Mouse (Mus musculus): Measurements from ENCODE around the gene Carf. TPM values are rescaled to one million over a fixed set of nuclear protein-coding genes. Genes with fewer than 3 reads are reported as not detected.

The Carf gene
- total and polyA plus RNA-seq, 2 experiments from 2014 or later, result 7.9 to 14.1 TPM

- H3K4me3 ChIP-seq (ENCODE audit: low read length), result peak overlapping the region; percentile 91
- peak; percentile 3 for DNase-seq (ENCODE audit: low spot score)
These were observed 81.3 kb downstream of the Carf start for GRCm38 (mm10) chr1:60179376-60179775.

DNA sequence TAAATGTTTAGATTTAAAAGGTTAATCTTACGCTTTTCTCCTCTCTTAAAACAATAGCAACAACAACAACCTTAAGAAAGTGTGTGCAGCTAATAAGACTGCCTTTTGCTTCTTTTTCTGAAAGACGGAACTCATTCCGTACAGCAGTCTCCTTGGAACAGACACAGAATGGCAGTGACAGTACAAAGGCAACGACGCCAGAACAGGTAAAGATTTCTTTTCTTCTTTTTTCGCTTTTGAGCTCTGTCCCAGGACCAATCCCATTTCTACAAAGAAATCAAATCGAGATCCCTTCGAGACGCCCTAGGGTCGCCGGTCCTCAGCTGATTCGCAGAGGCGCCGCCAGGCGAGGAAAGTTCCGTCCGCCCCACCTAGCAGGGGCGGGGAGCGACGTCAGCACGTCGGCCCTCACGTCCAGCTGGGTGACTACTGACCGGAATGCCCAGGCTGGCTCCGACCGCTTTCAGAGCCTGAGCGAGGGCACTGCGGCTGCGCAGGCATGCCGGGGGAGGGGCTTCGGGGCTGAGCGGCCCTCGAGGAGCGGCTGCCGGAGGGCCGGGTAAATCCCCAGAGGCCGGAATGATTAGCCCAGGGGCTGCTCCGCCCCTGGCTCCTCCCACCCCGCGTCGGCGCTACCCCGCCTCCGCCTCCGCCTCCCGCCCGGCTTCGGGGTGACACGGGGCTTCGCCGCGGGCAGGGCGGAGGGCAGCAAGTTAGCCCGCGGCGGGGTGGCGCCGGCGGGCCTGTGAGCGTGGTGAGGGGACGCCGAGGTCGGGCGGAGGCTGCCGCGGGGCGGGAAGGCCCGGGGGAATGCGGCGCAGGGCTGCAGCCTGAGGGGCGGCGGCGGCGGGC, 82.1 kb downstream of the Carf start, which contains the start of gene Nbeal1:
Nbeal1 (plus strand) TSS at position 668 of the 852 bp plus-strand sequence.
- WGBS, result under 1% methylated on average over 64 of the region's 74 CpGs
- Histone ChIP-seq H3K27me3 (ENCODE audit: insufficient read depth, low read length) (no peaks in the 10 kb centered on the region), H3K4me1 (ENCODE audit: insufficient read depth, low read length) (no peaks in the 10 kb centered on the region), H3K9me3 (ENCODE audit: low read length) (no peaks in the 10 kb centered on the region), H3K27ac (peak within 1 kb of the TSS; percentile 95), H3K4me3 (ENCODE audit: low read length) (peak within 1 kb of the TSS; percentile 91), H3K4me2 (ENCODE audit: low read depth, low read length) (peak within 1 kb of the TSS; percentile 61), H3K9ac (replicated peaks; ENCODE audit: low read length) (peak within 1 kb of the TSS; percentile 93), H3K36me3 (ENCODE audit: insufficient read depth, low read length) (no peaks in the 10 kb centered on the region)
- ATAC-seq (peak; percentile 99), DNase-seq (ENCODE audit: low spot score) (peak; percentile 99)
- peak; percentile 60 for TF ChIP-seq CTCF (IDR thresholded peaks at IDR 0.05; ENCODE audit: low read depth)

More at GRCm38 (mm10) chr1:60179376-60179775, 81.3 kb downstream of the Carf start:
- ATAC-seq, result no peak
- H3K27me3 ChIP-seq (ENCODE audit: insufficient read depth, low read length), result no peaks in the 10 kb centered on the region
- no peaks in the 10 kb centered on the region for H3K36me3 ChIP-seq (ENCODE audit: insufficient read depth, low read length)
- TF ChIP-seq CTCF (IDR thresholded peaks at IDR 0.05; ENCODE audit: low read depth), result no peak
- peak overlapping the region; percentile 61 for H3K4me2 ChIP-seq (ENCODE audit: low read depth, low read length)
- H3K9ac ChIP-seq (replicated peaks; ENCODE audit: low read length), result no peak overlapping the region
- no peaks in the 10 kb centered on the region for H3K9me3 ChIP-seq (ENCODE audit: low read length)
- H3K4me1 ChIP-seq (ENCODE audit: insufficient read depth, low read length), result no peaks in the 10 kb centered on the region
- WGBS, result 22% methylated on average over 4 of the region's 4 CpGs
- H3K27ac ChIP-seq, result no peak overlapping the region

DNA sequence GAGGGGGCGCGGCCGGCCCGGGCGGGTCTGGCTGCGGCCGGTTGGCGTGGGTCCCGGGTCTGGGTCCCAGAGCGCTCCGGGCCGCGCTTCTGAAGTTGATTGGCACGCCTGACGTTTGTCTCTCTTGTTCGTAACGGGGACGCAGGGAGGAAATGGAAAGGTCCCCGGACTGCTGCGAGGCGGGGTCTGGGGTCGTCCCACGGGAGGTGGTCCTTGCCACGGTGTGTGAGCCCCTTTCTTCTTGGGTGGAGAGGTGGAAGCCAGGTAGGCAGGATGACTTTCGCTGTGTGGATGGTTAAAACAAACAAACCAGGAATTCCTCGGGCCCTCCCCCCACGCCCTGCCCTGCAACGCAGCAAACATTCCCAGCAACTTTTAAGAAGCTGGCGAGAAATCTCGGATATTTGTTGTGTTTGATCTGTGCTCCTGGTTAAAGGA, 82.8 kb downstream of the Carf start:
- TF ChIP-seq CTCF (IDR thresholded peaks at IDR 0.05; ENCODE audit: low read depth), result no peak
- no peaks in the 10 kb centered on the region for H3K4me1 ChIP-seq (ENCODE audit: insufficient read depth, low read length)
- H3K27ac ChIP-seq, result peak overlapping the region; percentile 95
- 0% methylated on average over 24 of the region's 30 CpGs for WGBS
- no peaks in the 10 kb centered on the region for H3K36me3 ChIP-seq (ENCODE audit: insufficient read depth, low read length)
- H3K4me2 ChIP-seq (ENCODE audit: low read depth, low read length), result peak overlapping the region; percentile 61
- H3K9ac ChIP-seq (replicated peaks; ENCODE audit: low read length), result peak overlapping the region; percentile 93
- H3K9me3 ChIP-seq (ENCODE audit: low read length), result no peaks in the 10 kb centered on the region
- no peaks in the 10 kb centered on the region for H3K27me3 ChIP-seq (ENCODE audit: insufficient read depth, low read length)
- H3K4me3 ChIP-seq (ENCODE audit: low read length), result peak overlapping the region; percentile 91
- DNase-seq (ENCODE audit: low spot score) (no peak), ATAC-seq (no peak)

- Histone ChIP-seq H3K4me2 (ENCODE audit: low read depth, low read length) (no peak overlapping the region), H3K4me3 (ENCODE audit: low read length) (no peak overlapping the region), H3K36me3 (ENCODE audit: insufficient read depth, low read length) (no peaks in the 10 kb centered on the region), H3K27me3 (ENCODE audit: insufficient read depth, low read length) (no peaks in the 10 kb centered on the region), H3K27ac (no peak overlapping the region), H3K9me3 (ENCODE audit: low read length) (no peaks in the 10 kb centered on the region), H3K9ac (replicated peaks; ENCODE audit: low read length) (no peak overlapping the region), H3K4me1 (ENCODE audit: insufficient read depth, low read length) (no peaks in the 10 kb centered on the region)
- ATAC-seq (no peak), DNase-seq (ENCODE audit: low spot score) (no peak)
- TF ChIP-seq CTCF (IDR thresholded peaks at IDR 0.05; ENCODE audit: low read depth), result no peak
These were observed 90.4 kb downstream of the Carf start for GRCm38 (mm10) chr1:60188454-60188853.

DNA sequence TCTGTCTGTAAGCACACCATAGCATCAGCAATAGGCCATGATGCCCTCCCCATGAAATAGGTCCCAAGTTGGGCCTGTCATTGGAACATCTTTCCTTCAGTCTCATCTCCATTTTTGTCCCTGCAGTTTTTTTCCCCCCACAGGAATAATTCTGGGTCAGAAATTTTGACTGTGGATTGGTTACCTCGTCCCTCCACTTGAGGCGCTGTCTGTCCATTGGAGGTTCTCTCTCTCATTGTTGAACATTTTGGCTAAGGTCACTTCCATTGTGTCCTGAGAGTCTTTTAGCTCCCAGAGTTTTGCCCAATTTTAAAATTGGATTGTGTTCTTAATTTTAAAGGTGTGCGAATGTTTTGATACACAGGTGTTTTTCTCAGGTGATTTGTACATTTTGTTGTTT, 98.8 kb downstream of the Carf start:
- no peak overlapping the region for H3K27ac ChIP-seq
- ATAC-seq, result no peak
- H3K36me3 ChIP-seq (ENCODE audit: insufficient read depth, low read length), result peaks cover 10% of the 10 kb centered on the region; the same call in 1 of the 2 replicates
- peak; percentile 52 for TF ChIP-seq CTCF (IDR thresholded peaks at IDR 0.05; ENCODE audit: low read depth)
- H3K4me3 ChIP-seq (ENCODE audit: low read length), result no peak overlapping the region
- WGBS, result 75% methylated on average over 3 of the region's 3 CpGs
- H3K9me3 ChIP-seq (ENCODE audit: low read length), result no peaks in the 10 kb centered on the region
- H3K9ac ChIP-seq (replicated peaks; ENCODE audit: low read length), result no peak overlapping the region
- no peak overlapping the region for H3K4me2 ChIP-seq (ENCODE audit: low read depth, low read length)
- no peaks in the 10 kb centered on the region for H3K4me1 ChIP-seq (ENCODE audit: insufficient read depth, low read length)
- DNase-seq (ENCODE audit: low spot score), result peak; percentile 6
- H3K27me3 ChIP-seq (ENCODE audit: insufficient read depth, low read length), result no peaks in the 10 kb centered on the region

GRCm38 (mm10) chr1:60199006-60199405, 101.0 kb downstream of the Carf start:
- Histone ChIP-seq H3K9ac (replicated peaks; ENCODE audit: low read length) (no peak overlapping the region), H3K36me3 (ENCODE audit: insufficient read depth, low read length) (peaks cover 25% of the 10 kb centered on the region; the same call in 1 of the 2 replicates), H3K27me3 (ENCODE audit: insufficient read depth, low read length) (no peaks in the 10 kb centered on the region), H3K9me3 (ENCODE audit: low read length) (no peaks in the 10 kb centered on the region), H3K4me1 (ENCODE audit: insufficient read depth, low read length) (no peaks in the 10 kb centered on the region), H3K4me2 (ENCODE audit: low read depth, low read length) (no peak overlapping the region), H3K4me3 (ENCODE audit: low read length) (no peak overlapping the region), H3K27ac (no peak overlapping the region)
- TF ChIP-seq CTCF (IDR thresholded peaks at IDR 0.05; ENCODE audit: low read depth), result no peak
- 58% methylated on average over 4 of the region's 4 CpGs for WGBS
- ATAC-seq (no peak), DNase-seq (ENCODE audit: low spot score) (peak; percentile 5)

Other genes starting within 250 kb of the Carf start
- gene Fam117b, start 185.2 kb upstream of the Carf start, total RNA-seq (2014; rRNA removed), result 44.5 and 53.0 TPM in 2 replicates
- 26.1 and 30.1 TPM in 2 replicates for gene Fam117b, start 185.2 kb upstream of the Carf start, polyA plus RNA-seq (2015; fragmentation: Nextera tagmentation; extraction: Ambion mirVana)
- gene Ica1l, start 55.1 kb upstream of the Carf start, total RNA-seq (2014; rRNA removed), result 51.7 and 52.0 TPM in 2 replicates
- 56.4 and 61.3 TPM in 2 replicates for gene Ica1l, start 55.1 kb upstream of the Carf start, polyA plus RNA-seq (2015; fragmentation: Nextera tagmentation; extraction: Ambion mirVana)
- 11.0 and 15.8 TPM in 2 replicates for gene Wdr12, start 398 bp downstream of the Carf start, total RNA-seq (2014; rRNA removed)
- 44.9 and 46.9 TPM in 2 replicates for gene Wdr12, start 398 bp downstream of the Carf start, polyA plus RNA-seq (2015; fragmentation: Nextera tagmentation; extraction: Ambion mirVana)
- 16.1 and 25.6 TPM in 2 replicates for gene Nbeal1, start 82.4 kb downstream of the Carf start, total RNA-seq (2014; rRNA removed)
- gene Nbeal1, start 82.4 kb downstream of the Carf start, polyA plus RNA-seq (2015; fragmentation: Nextera tagmentation; extraction: Ambion mirVana), result 4.5 and 5.0 TPM in 2 replicates
- gene Cyp20a1, start 245.1 kb downstream of the Carf start, total RNA-seq (2014; rRNA removed), result 14.4 and 19.1 TPM in 2 replicates
- gene Cyp20a1, start 245.1 kb downstream of the Carf start, polyA plus RNA-seq (2015; fragmentation: Nextera tagmentation; extraction: Ambion mirVana), result 19.9 and 20.9 TPM in 2 replicates